Mouse (Mus musculus) fibroblast of lung, adult 2 months (primary cell): ENCODE measurements at regions not wholly inside any gene's neighbourhood (a gene's known extent, or its start where the extent isn't known, plus 50 kb on each side); places are given as distances from the start of the nearest gene placed in this dataset.

ENCODE experiments used
- DNase-seq: peaks from one replicate; pipeline ENCODE4 v3.0.0-alpha.2; 2011; ENCODE audit warnings: low read depth

DNA sequence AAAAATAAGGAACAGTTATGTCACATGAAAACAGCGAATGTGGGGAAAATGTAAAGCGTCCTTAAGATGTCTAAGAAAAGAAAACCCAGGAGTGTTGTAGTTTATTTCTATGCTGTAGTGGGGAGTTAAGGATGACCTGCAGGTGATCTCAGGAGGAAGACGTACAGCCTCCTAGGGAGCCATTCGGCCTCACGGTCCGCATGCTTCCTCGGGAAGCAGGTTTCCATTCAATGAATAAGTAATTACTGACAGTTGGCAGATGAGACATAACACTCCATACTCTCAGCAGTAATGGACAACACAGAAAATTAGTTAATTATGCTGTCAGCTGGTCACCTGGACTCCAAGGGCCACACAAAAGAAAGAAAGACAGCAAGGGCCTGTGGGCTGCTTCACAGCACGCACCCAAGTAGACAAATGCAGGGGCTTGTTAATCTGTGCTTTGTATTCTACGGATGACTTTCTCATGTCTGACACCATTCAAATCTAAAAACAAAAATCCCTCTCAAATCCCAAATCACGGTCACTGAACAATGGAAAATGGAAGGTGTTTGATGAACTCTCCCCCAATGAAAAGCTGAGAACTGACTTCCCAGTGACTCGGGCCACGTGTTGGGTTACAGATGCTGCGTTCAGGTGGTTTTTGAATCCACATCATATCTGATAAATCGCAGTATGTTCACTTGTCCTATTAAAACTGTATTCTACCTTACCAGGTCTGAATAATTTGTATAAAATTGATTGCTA, 193.5 kb downstream of the Gm11361 start:
- no peak for DNase-seq

- no peak for DNase-seq
Measured at GRCm38 (mm10) chr13:28449026-28449425, 191.7 kb downstream of the Gm11361 start.

- DNase-seq, result no peak
Measured at GRCm38 (mm10) chr13:28442250-28442649, 184.9 kb downstream of the Gm11361 start.

DNA sequence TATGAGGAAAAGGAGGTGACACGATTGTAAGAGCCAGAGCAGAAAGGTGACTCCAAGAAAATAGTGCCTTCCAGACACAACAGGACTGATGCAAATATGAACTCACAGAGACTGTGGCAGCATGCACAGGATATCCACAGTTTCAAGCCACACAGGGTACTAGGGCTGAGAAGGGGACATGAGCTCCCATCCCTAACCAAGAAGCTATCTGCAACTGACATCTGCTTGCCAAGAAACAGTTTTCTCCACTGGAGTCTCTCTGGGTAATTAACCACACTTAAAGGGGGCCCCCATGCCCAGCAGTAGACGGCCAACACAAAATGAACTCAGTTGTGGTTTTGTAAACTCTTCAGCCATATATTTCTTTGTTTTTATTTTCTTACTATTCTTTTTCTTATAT, 176.1 kb downstream of the Gm11361 start:
- DNase-seq, result no peak

- DNase-seq, result no peak
Measured at GRCm38 (mm10) chr13:28432017-28432416, 174.7 kb downstream of the Gm11361 start.

GRCm38 (mm10) chr13:28426085-28426484, 168.8 kb downstream of the Gm11361 start:
- DNase-seq, result no peak

DNA sequence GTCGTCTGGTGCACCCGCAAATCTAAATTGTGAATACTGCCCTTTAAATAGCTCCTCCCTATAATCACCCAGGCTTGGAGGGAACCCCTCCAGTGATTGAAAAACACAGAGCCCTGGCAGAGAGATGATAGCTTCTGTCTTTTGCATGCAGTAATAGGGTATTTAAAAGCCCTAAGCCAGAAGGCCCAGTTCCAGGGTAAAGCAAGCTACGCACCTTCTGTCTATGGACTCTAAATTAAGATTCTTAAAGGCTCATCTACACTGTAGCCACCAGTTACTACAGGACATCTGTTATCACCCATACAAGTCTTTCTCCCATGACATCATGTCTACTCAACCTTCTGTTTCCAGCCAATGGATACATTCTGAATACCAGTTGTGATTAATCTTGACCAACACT, 167.8 kb downstream of the Gm11361 start:
- no peak for DNase-seq

GRCm38 (mm10) chr13:28424446-28425059, 167.2 kb downstream of the Gm11361 start:
- DNase-seq, result no peak

- no peak for DNase-seq
Measured at GRCm38 (mm10) chr13:28421309-28421708, 164.0 kb downstream of the Gm11361 start.

GRCm38 (mm10) chr13:28420636-28421035, 163.3 kb downstream of the Gm11361 start:
- no peak for DNase-seq

DNA sequence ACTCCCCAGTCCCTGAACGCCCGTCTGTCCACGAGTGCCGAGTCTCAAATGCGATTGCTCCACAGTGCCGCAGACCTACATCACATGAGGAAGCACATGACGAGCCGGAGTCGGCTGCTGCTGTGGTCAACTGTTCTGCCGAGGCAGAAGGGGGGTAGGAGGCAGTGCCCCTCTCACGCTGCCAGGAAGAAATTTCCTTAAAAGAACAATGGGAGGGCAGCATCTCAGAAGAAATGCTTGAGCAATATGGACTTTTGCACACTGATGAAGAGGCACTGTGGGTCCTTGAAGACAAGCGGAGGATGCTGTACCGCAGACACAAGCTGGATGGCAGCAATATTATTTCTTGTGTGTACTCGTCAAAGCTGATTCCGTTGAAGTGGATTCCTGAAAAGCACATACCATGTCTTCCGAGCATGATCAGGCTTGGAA, 162.6 kb downstream of the Gm11361 start:
- DNase-seq, result peak; percentile 78

DNA sequence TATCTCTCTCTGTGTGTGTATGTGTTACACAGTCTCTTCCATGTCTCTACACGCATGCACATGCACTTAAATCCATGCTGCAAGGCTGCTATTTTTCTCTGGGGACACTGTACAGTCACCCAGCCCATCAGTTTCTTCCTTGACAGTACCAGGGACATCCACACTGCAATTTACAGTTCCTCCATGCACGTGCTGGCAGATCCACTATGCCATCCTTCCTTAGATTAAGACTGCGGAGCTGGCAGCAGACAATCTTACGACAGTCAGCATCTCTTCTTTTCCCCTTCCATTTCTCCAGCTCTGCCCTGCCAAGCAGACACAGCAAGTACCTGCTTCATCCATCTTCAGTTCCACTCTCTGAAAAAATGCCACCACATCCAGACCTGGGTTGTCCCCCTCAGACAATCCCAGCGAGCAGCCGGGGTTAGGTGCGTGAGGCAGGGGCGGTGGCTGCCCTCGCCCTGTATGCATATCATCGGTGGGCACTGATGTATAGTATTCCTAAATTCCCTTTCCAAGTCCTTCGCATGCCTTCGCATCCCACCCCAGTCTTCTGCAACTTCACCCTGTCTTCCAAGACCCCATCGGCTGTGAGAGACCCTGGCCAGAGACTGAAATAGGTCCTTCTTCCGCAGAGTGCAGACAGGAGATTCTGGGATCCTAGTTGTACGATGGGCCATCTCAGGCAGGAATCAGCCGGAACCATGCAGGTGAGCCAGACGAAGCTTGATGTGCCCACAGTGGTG, 161.8 kb downstream of the Gm11361 start:
- no peak for DNase-seq

GRCm38 (mm10) chr13:28417929-28418881, 160.9 kb downstream of the Gm11361 start:
- peak; percentile 82 for DNase-seq

GRCm38 (mm10) chr13:28417431-28417928, 160.2 kb downstream of the Gm11361 start:
- peak; percentile 73 for DNase-seq

DNA sequence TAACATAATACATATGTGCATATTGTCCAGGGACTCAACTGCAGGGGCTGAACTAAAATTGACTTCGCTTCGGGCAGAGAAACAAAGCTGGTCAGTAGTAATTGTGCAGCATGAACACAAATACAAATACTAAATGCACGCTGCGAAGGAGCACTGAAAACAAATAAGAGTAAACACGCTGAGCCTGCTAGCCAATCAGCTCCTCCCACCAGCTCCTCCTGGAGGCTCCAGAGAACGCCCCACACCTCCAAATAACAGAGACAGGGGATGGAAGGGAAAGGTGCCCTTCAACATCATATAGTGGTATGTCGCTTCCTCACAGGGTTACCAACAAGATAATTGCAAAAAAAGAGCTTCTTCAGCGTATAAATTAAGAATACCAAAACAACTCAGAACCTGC, 159.6 kb downstream of the Gm11361 start:
- DNase-seq, result no peak

GRCm38 (mm10) chr13:28416231-28416630, 158.9 kb downstream of the Gm11361 start:
- DNase-seq, result peak; percentile 26

DNA sequence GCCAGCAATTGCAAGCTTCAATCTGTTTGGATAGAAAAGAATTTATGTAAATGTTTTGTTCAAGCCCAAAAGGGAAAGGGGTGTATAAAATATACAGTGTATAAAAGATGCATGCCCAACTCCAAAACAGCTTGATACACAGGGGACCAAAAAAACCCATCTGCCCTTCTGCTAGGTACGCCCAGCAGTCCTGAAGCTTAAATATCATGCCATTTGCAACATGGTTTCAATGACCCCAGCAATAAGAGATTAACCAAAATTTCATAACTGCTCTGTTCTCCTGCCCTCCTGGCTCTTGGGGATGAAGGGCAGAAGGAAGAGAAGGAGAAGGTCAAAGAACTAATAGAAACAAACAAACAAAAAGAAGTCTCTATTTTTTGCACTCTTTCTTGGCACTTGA, 158.4 kb downstream of the Gm11361 start:
- DNase-seq, result no peak

DNA sequence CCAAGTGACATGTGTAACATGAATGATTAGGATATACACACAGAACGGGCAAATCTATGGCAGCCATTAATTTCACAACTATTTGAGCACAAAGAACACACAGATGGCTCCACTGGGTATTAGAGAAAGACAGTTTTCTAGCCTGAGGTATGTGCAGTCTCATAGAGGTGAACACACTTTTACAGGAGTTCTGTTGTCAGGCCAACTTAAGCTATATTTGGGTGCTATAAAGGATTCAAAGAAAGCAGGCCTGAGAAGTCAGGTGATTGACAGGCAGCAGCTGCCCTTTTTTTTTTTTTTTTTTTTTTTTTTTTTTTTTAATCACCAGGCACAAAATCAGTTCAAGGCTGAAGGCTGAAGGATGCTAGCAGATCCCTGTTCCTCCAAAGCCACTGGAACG, 153.0 kb downstream of the Gm11361 start:
- no peak for DNase-seq

DNA sequence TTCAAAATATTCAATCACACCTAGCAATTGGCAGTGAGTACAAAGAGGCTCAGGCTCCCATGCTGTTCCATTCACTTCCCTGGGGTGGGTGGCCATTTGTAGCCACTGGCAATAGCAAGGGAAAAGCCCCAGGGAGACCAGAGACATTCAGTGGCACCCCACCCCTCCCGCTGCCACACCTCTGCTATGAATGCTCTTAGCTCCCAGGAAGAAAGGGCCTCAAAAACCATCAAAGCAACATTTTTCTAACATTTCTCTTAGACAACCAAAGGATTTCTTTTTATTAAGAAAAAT, 152.2 kb downstream of the Gm11361 start:
- no peak for DNase-seq

- DNase-seq, result no peak
Measured at GRCm38 (mm10) chr13:28408868-28409608, 151.7 kb downstream of the Gm11361 start.

- DNase-seq, result no peak
Measured at GRCm38 (mm10) chr13:28400459-28400858, 143.1 kb downstream of the Gm11361 start.
